Mouse (Mus musculus) midbrain, embryonic 14.5 days (tissue): ENCODE measurements around the gene Sult1e1. TPM values are rescaled to one million over a fixed set of nuclear protein-coding genes. Genes with fewer than 3 reads are reported as not detected.

Experiments
- ATAC-seq: fragments of 200-750 bp; cut with Nextera tagmentation; 2 replicates; pipeline ENCODE4 v1.8.0; 2017; ENCODE audit warnings: moderate number of reproducible peaks, moderate library complexity; ENCODE audit not compliant: low FRiP score, low TSS enrichment
- DNase-seq: peaks from one replicate; pipeline ENCODE4 v3.0.0-alpha.2; 2015
- H3K27ac ChIP-seq: fragments of 300-500 bp; sonication (generic); replicated peaks from 2 replicates; pipeline ENCODE4 v1.5.1; 2014; ENCODE audit warnings: mild to moderate bottlenecking, low read depth, low read length, moderate library complexity
- H3K27me3 ChIP-seq: fragments of 300-500 bp; sonication (generic); 2 replicates; pipeline ENCODE4 v1.6.1; 2014; ENCODE audit warnings: low read length, control low read depth, mixed read lengths; ENCODE audit not compliant: control insufficient read depth, insufficient read depth
- H3K36me3 ChIP-seq: fragments of 300-500 bp; sonication (generic); 2 replicates; pipeline ENCODE4 v1.6.1; 2014; ENCODE audit warnings: low read length, control low read depth; ENCODE audit not compliant: control insufficient read depth, insufficient read depth
- H3K4me1 ChIP-seq: fragments of 300-500 bp; sonication (generic); 2 replicates; pipeline ENCODE4 v1.6.1; 2014; ENCODE audit warnings: mild to moderate bottlenecking, antibody characterized with exemption, low read length, control low read depth; ENCODE audit not compliant: control insufficient read depth, insufficient read depth
- H3K4me2 ChIP-seq: fragments of 300-500 bp; sonication (generic); 2 replicates; pipeline ENCODE4 v1.6.1; 2014; ENCODE audit warnings: mild to moderate bottlenecking, low read length, moderate library complexity
- H3K4me3 ChIP-seq: fragments of 300-500 bp; sonication (generic); replicated peaks from 2 replicates; pipeline ENCODE4 v1.5.1; 2014; ENCODE audit warnings: low read depth, low read length
- H3K9ac ChIP-seq: fragments of 300-500 bp; sonication (generic); replicated peaks from 2 replicates; pipeline ENCODE4 v1.6.1; 2014; ENCODE audit warnings: mild to moderate bottlenecking, low read length, moderate library complexity
- H3K9me3 ChIP-seq: fragments of 300-500 bp; sonication (generic); 2 replicates; pipeline ENCODE4 v1.6.1; 2016; ENCODE audit warnings: low read length, control low read depth, mixed read lengths; ENCODE audit not compliant: control insufficient read depth
- WGBS: fragments of 180-500 bp; shearing (Covaris S2); extraction: QIAGEN DNeasy Blood & Tissue Kit; methylation state at CpG from one replicate; pipeline ENCODE4 v1.1.7; 2014; 5-methylcytosine and 5-hydroxymethylcytosine counted together
- microRNA-seq: library from miRNA; unstranded; fragments of <30 nt; microRNA quantifications from one replicate; pipeline ENCODE4, GENCODE M21; 2016
- polyA plus RNA-seq: library from polyadenylated mRNA; unstranded; fragments of >200 nt; fragmentation: Nextera tagmentation; extraction: Ambion mirVana; gene quantifications from 2 replicates; pipeline ENCODE4 v1.2.1, GENCODE M21; 2014

The Sult1e1 gene
- polyA plus RNA-seq, 1 experiment from 2014 or later: not detected

GRCm38 (mm10) chr5:87535994-87536644, 55.3 kb downstream of the Sult1e1 start:
- no peak for DNase-seq
- no peak overlapping the region for H3K4me2 ChIP-seq
- H3K9ac ChIP-seq: no peak overlapping the region
- no peak for ATAC-seq
- WGBS: 29% methylated on average over 4 of the region's 4 CpGs
- H3K27ac ChIP-seq: no peak overlapping the region
- H3K4me3 ChIP-seq: no peak overlapping the region
- H3K4me1 ChIP-seq: no peaks in the 10 kb centered on the region
- H3K27me3 ChIP-seq: no peaks in the 10 kb centered on the region
- no peaks in the 10 kb centered on the region for H3K36me3 ChIP-seq
- H3K9me3 ChIP-seq: no peaks in the 10 kb centered on the region

- DNase-seq (no peak), ATAC-seq (no peak)
- WGBS: 80% methylated on average over 2 of the region's 2 CpGs
- Histone ChIP-seq H3K27ac (no peak overlapping the region), H3K27me3 (no peaks in the 10 kb centered on the region), H3K9ac (no peak overlapping the region), H3K4me2 (no peak overlapping the region), H3K4me1 (no peaks in the 10 kb centered on the region), H3K4me3 (no peak overlapping the region), H3K9me3 (no peaks in the 10 kb centered on the region), H3K36me3 (no peaks in the 10 kb centered on the region)
Measured at GRCm38 (mm10) chr5:87532288-87532687, 59.1 kb downstream of the Sult1e1 start.

Small RNA genes within 50 kb of the gene (microRNA-seq; reads per million reads assigned to microRNA genes)
- not detected for gene Mir3969

Other genes starting within 250 kb of the Sult1e1 start
- not detected in 2 replicates for gene Ugt2b38, start 167.4 kb downstream of the Sult1e1 start, polyA plus RNA-seq
- not detected in 2 replicates for gene Ugt2a2, start 109.3 kb downstream of the Sult1e1 start, polyA plus RNA-seq
- not detected in 2 replicates for gene Gm43638, start 104.8 kb downstream of the Sult1e1 start, polyA plus RNA-seq
- not detected in 2 replicates for gene Ugt2a1, start 100.7 kb downstream of the Sult1e1 start, polyA plus RNA-seq
- not detected in 2 replicates for gene Sult1b1, start 53.4 kb downstream of the Sult1e1 start, polyA plus RNA-seq
- gene Sult1d1, start 22.6 kb downstream of the Sult1e1 start, polyA plus RNA-seq: not detected in 2 replicates
- gene Csn1s1, start 74.6 kb upstream of the Sult1e1 start, polyA plus RNA-seq: not detected in 2 replicates
- gene Csn2, start 108.0 kb upstream of the Sult1e1 start, polyA plus RNA-seq: not detected in 2 replicates
- gene Csn1s2a, start 183.0 kb upstream of the Sult1e1 start, polyA plus RNA-seq: not detected in 2 replicates
- gene Csn1s2b, start 216.5 kb upstream of the Sult1e1 start, polyA plus RNA-seq: not detected in 2 replicates
- not detected in 2 replicates for gene Prr27, start 234.1 kb upstream of the Sult1e1 start, polyA plus RNA-seq